ENCODE assay signal across 14 mouse cellular contexts in genomic region chr9:51397589-51398220, GRCm38 (mm10).
A peak's percentile ranks its signal among the peaks of the same experiment; 100 is the strongest.
DNase-seq lines count a peak whose midpoint lies in the region; ATAC-seq and TF ChIP-seq lines count a peak whose summit lies in the region.
"Had no signal": no experiment of that assay in that cellular context is flagged by ENCODE, and none has a peak within 500 bp of the region (broad histone marks: within the 10 kb centered on the region; RNA-seq: fewer than 3 reads in every experiment).

No protein-coding gene starts in this region.

- intact Hi-C loops in left cerebral cortex, adult 2 months (cut with DNase I) = no loop called here

- 31% methylated on average over 1 of the region's 1 CpGs for WGBS in forebrain, embryonic 11.5 days

- H3K27ac ChIP-seq in left cerebral cortex, adult 2 months = no peak overlapping the region
- H3K27ac ChIP-seq in forebrain, embryonic 11.5 days (ENCODE audit: low read depth, low read length) = no peak overlapping the region
- H3K27ac ChIP-seq: liver, embryonic 12.5 days; midbrain, embryonic 10.5 days; neural tube, embryonic 12.5 days had no signal

- H3K36me3 ChIP-seq in forebrain, embryonic 11.5 days (ENCODE audit: control insufficient read depth, insufficient read depth, low read length) = no peaks in the 10 kb centered on the region
- H3K36me3 ChIP-seq: liver, embryonic 12.5 days; midbrain, embryonic 10.5 days; neural tube, embryonic 12.5 days had no signal

- DNase-seq in adrenal gland, adult 8-10 months = peak; percentile 3
- DNase-seq in adrenal gland, postnatal 14 days = no peak
- peak; percentile 17 for DNase-seq in kidney, postnatal 14 days
- no peak for DNase-seq in kidney, adult 9 months
- DNase-seq in 3T3-L1 (ENCODE audit: low read depth, low spot score) = peak; percentile 97
- DNase-seq in forelimb bud, embryonic 11.5 days (ENCODE audit: low read depth, low spot score) = peak; percentile 30
- no peak for DNase-seq in left cerebral cortex, adult 2 months (ENCODE audit: extremely low spot score in 1 of 2, low spot score in 2 of 2)
- no peak for DNase-seq in forebrain, embryonic 11.5 days (ENCODE audit: low spot score)
- DNase-seq: cerebellum, adult 18-20 months; heart, postnatal 4 days had no signal

- H3K27me3 ChIP-seq in forebrain, embryonic 11.5 days (ENCODE audit: control insufficient read depth, insufficient read depth, low read length) = no peaks in the 10 kb centered on the region
- H3K27me3 ChIP-seq: liver, embryonic 12.5 days; neural tube, embryonic 12.5 days had no signal

- no peak overlapping the region for H3K9ac ChIP-seq in forebrain, embryonic 11.5 days (ENCODE audit: low read length)
- H3K9ac ChIP-seq: liver, embryonic 12.5 days; neural tube, embryonic 12.5 days had no signal

- TF ChIP-seq CTCF in left cerebral cortex, adult 2 months (IDR thresholded peaks at IDR 0.05) = no peak

- no peaks in the 10 kb centered on the region for H3K4me1 ChIP-seq in forebrain, embryonic 11.5 days (replicated peaks; ENCODE audit: control insufficient read depth, insufficient read depth, low read length)
- H3K4me1 ChIP-seq: liver, embryonic 12.5 days had no signal

- ATAC-seq in forebrain, embryonic 11.5 days (replicated peaks; ENCODE audit: low FRiP score) = no peak
- ATAC-seq: liver, embryonic 12.5 days had no signal

- no peak overlapping the region for H3K4me3 ChIP-seq in left cerebral cortex, adult 2 months
- no peak overlapping the region for H3K4me3 ChIP-seq in forebrain, embryonic 11.5 days (ENCODE audit: low read depth, low read length)
- H3K4me3 ChIP-seq: liver, embryonic 12.5 days; midbrain, embryonic 10.5 days; neural tube, embryonic 12.5 days had no signal

- H3K4me2 ChIP-seq in forebrain, embryonic 11.5 days (ENCODE audit: low read depth, low read length, severe bottlenecking) = no peak overlapping the region
- H3K4me2 ChIP-seq: heart, embryonic 11.5 days; liver, embryonic 12.5 days; neural tube, embryonic 12.5 days had no signal

- H3K9me3 ChIP-seq in forebrain, embryonic 11.5 days (ENCODE audit: control insufficient read depth, low read length) = no peaks in the 10 kb centered on the region
- H3K9me3 ChIP-seq: liver, embryonic 12.5 days; midbrain, embryonic 10.5 days; neural tube, embryonic 12.5 days had no signal

Comparison
In these comparisons a context has a peak if more than half of its experiments do, and no peak if none do; other contexts are left out.
1. DNase-seq: peak in adrenal gland, adult 8-10 months (single experiment), kidney, postnatal 14 days (single experiment), 3T3-L1 (single experiment) and forelimb bud, embryonic 11.5 days (single experiment); none in adrenal gland, postnatal 14 days (single experiment), kidney, adult 9 months (single experiment), left cerebral cortex, adult 2 months (0 of 2) and forebrain, embryonic 11.5 days (single experiment).